Mouse (Mus musculus) heart, embryonic 16.5 days (tissue): ENCODE results near the gene Sirpb1a. TPM values are rescaled to one million over a fixed set of nuclear protein-coding genes. Genes with fewer than 3 reads are reported as not detected.

Source experiments
- ATAC-seq: fragments of 200-750 bp; cut with Nextera tagmentation; replicated peaks from 2 replicates; pipeline ENCODE4 v1.8.0; 2017; ENCODE audit warnings: moderate number of reproducible peaks; ENCODE audit not compliant: insufficient read depth, low FRiP score; ENCODE audit errors: extremely low read depth
- H3K27ac ChIP-seq: fragments of 300-500 bp; sonication (generic); 2 replicates; pipeline ENCODE4 v1.5.1; 2014; ENCODE audit warnings: mild to moderate bottlenecking, low read length, control low read depth, moderate library complexity
- H3K27me3 ChIP-seq: fragments of 300-500 bp; sonication (generic); 2 replicates; pipeline ENCODE4 v1.6.1; 2014; ENCODE audit warnings: low read length, mixed read lengths; ENCODE audit not compliant: control insufficient read depth, insufficient read depth
- H3K36me3 ChIP-seq: fragments of 300-500 bp; sonication (generic); 2 replicates; pipeline ENCODE4 v1.6.1; 2014; ENCODE audit not compliant: control insufficient read depth, insufficient read depth
- H3K4me1 ChIP-seq: fragments of 300-500 bp; sonication (generic); 2 replicates; pipeline ENCODE4 v1.6.1; 2014; ENCODE audit warnings: low read length, mixed read lengths; ENCODE audit not compliant: control insufficient read depth, insufficient read depth
- H3K4me2 ChIP-seq: fragments of 300-500 bp; sonication (generic); 2 replicates; pipeline ENCODE4 v1.6.1; 2014; ENCODE audit warnings: low read depth, mild to moderate bottlenecking, control low read depth, low read length
- H3K4me3 ChIP-seq: fragments of 300-500 bp; sonication (generic); 2 replicates; pipeline ENCODE4 v1.5.1; 2014; ENCODE audit warnings: mild to moderate bottlenecking, control low read depth, low read length
- H3K9ac ChIP-seq: fragments of 300-500 bp; sonication (generic); 2 replicates; pipeline ENCODE4 v1.6.1; 2014; ENCODE audit warnings: low read length, control low read depth
- H3K9me3 ChIP-seq: fragments of 300-500 bp; sonication (generic); replicated peaks from 2 replicates; pipeline ENCODE4 v1.6.1; 2016; ENCODE audit warnings: low read length; ENCODE audit not compliant: control insufficient read depth
- WGBS: fragments of 180-500 bp; shearing (Covaris S2); extraction: QIAGEN DNeasy Blood & Tissue Kit; methylation state at CpG from one replicate; pipeline ENCODE4 v1.1.7; 2014; 5-methylcytosine and 5-hydroxymethylcytosine counted together
- polyA plus RNA-seq: library from polyadenylated mRNA; unstranded; fragments of >200 nt; fragmentation: Nextera tagmentation; extraction: Ambion mirVana; gene quantifications from 2 replicates; pipeline ENCODE4 v1.2.1, GENCODE M21; 2015

Gene Sirpb1a
- polyA plus RNA-seq, 1 experiment from 2014 or later, result 0.20 TPM

DNA sequence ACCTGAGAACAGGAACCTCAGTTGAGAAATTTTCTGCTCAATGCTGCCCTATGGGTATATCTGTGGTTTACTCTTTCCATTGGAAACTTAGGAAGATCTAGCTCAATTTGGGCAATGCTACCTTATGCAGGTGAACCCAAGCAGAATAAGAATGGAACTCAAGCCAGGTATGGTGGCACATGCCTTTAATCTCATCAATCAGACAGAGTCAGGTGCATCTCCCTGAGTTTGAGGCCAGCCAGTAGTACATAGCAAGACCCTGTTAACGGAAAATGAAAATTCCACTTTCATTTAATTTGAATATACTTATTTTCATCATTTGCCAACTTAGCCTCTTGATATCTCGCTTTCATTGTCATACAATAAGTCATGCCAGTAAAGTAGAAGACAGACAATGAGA, 92.1 kb downstream of the Sirpb1a start:
- Histone ChIP-seq H3K9ac (no peak overlapping the region), H3K4me3 (no peak overlapping the region), H3K27ac (no peak overlapping the region), H3K4me1 (no peaks in the 10 kb centered on the region), H3K27me3 (no peaks in the 10 kb centered on the region), H3K36me3 (no peaks in the 10 kb centered on the region), H3K9me3 (peaks cover 3% of the 10 kb centered on the region; the same call in 1 of the 2 replicates), H3K4me2 (no peak overlapping the region)
- ATAC-seq, result no peak
- WGBS, result 63% methylated on average over 2 of the region's 2 CpGs

GRCm38 (mm10) chr3:15332063-15332462, 94.3 kb downstream of the Sirpb1a start, which contains the start of gene Gm9733:
Gene Gm9733, minus strand, starts transcription at chr3:15332302.
- Histone ChIP-seq H3K27me3 (no peaks in the 10 kb centered on the region), H3K27ac (no peak within 1 kb of the TSS), H3K9me3 (peaks cover 3% of the 10 kb centered on the region; the same call in 1 of the 2 replicates), H3K4me1 (no peaks in the 10 kb centered on the region), H3K9ac (no peak within 1 kb of the TSS), H3K4me2 (no peak within 1 kb of the TSS), H3K4me3 (no peak within 1 kb of the TSS), H3K36me3 (no peaks in the 10 kb centered on the region)
- no peak for ATAC-seq
- WGBS, result 78% methylated on average over 3 of the region's 3 CpGs

GRCm38 (mm10) chr3:15331545-15331944, 94.8 kb downstream of the Sirpb1a start:
- Histone ChIP-seq H3K4me3 (no peak overlapping the region), H3K27me3 (no peaks in the 10 kb centered on the region), H3K4me1 (no peaks in the 10 kb centered on the region), H3K27ac (no peak overlapping the region), H3K36me3 (no peaks in the 10 kb centered on the region), H3K9me3 (peaks cover 3% of the 10 kb centered on the region; the same call in 1 of the 2 replicates), H3K4me2 (no peak overlapping the region), H3K9ac (no peak overlapping the region)
- 62% methylated on average over 3 of the region's 3 CpGs for WGBS
- ATAC-seq, result no peak

GRCm38 (mm10) chr3:15329549-15329948, 96.8 kb downstream of the Sirpb1a start:
- ATAC-seq, result no peak
- Histone ChIP-seq H3K4me2 (no peak overlapping the region), H3K9ac (no peak overlapping the region), H3K27me3 (no peaks in the 10 kb centered on the region), H3K4me1 (no peaks in the 10 kb centered on the region), H3K36me3 (no peaks in the 10 kb centered on the region), H3K9me3 (peaks cover 3% of the 10 kb centered on the region; the same call in 1 of the 2 replicates), H3K4me3 (no peak overlapping the region), H3K27ac (no peak overlapping the region)

Other genes starting within 250 kb of the Sirpb1a start
- gene Gm9733, start 94.2 kb downstream of the Sirpb1a start, polyA plus RNA-seq, result not detected in 2 replicates
- 0.09 TPM in 1 of 2 replicates, not detected in the other for gene Sirpb1b, start 148.5 kb upstream of the Sirpb1a start, polyA plus RNA-seq